In the genomic region with DNA sequence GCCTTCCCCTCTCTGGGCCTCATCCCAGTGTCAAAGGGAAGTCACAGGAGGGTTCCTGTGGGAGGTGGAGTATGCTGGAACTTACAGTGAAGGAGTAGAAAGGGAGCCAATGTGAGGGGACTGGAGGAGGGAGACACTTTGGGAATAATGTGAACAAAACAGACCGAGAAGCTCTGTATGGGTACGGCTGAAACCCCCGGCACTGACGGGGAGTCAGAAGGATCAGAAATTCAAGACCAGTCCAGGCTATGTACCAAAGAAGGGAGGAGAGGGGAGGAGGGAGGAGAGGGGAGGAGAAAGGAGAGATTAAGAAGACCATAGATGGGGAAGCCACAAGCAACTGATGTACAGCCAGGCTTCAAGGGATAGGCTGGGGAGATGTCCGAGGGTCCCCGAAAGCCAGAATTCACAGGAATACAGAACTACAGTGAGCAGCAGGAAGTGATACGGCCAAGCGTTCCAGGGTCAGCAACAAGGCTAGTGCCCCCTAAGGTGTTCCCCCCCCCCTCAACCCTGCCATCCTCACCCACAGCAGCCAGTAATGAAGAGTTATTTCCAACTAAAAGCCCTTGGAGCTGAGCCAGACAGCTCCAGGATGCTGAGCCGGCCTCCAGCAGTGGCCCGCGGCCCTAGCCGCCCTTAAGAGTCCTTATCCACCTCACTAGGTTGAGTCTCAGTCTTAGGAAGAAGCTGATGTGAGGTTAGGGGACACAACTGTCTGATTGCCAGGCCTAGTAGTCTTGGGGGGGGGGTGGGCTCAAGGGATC, we compare ENCODE assay signal across 17 mouse cellular contexts. TPM values are rescaled to one million over a fixed set of nuclear protein-coding genes. Genes with fewer than 3 reads are reported as not detected.
DNase-seq lines count a peak whose midpoint lies in the region; ATAC-seq and TF ChIP-seq lines count a peak whose summit lies in the region.
"Had no signal": no experiment of that assay in that cellular context is flagged by ENCODE, and none has a peak within 500 bp of the region (broad histone marks: within the 10 kb centered on the region; RNA-seq: fewer than 3 reads in every experiment).

No protein-coding gene starts in this region.

- WGBS in intestine, embryonic 15.5 days = 72% methylated on average over 12 of the region's 12 CpGs

- H3K27me3 ChIP-seq in intestine, embryonic 15.5 days (replicated peaks) = no peaks in the 10 kb centered on the region
- H3K27me3 ChIP-seq: embryonic facial prominence, embryonic 13.5 days had no signal

- H3K27ac ChIP-seq in layer of hippocampus, adult 2 months = peak overlapping the region; percentile 87
- H3K27ac ChIP-seq in intestine, embryonic 15.5 days = no peak overlapping the region
- H3K27ac ChIP-seq: embryonic facial prominence, embryonic 13.5 days; macrophage; stomach, postnatal 0 days had no signal

- H3K4me3 ChIP-seq in layer of hippocampus, adult 2 months = peak overlapping the region; percentile 55
- no peak overlapping the region for H3K4me3 ChIP-seq in intestine, embryonic 15.5 days (replicated peaks)
- H3K4me3 ChIP-seq: embryonic facial prominence, embryonic 13.5 days had no signal

- no peak for ATAC-seq in intestine, embryonic 15.5 days
- ATAC-seq: liver, postnatal 0 days had no signal

- no peaks in the 10 kb centered on the region; the same call in 1 of the 2 replicates for H3K4me1 ChIP-seq in intestine, embryonic 15.5 days (replicated peaks)

- TF ChIP-seq CTCF in layer of hippocampus, adult 2 months (conservative IDR thresholded peaks at IDR 0.05) = no peak

- no peak overlapping the region for H3K4me2 ChIP-seq in intestine, embryonic 15.5 days (replicated peaks)
- H3K4me2 ChIP-seq: embryonic facial prominence, embryonic 13.5 days had no signal

- H3K9me3 ChIP-seq in intestine, embryonic 15.5 days = no peaks in the 10 kb centered on the region
- H3K9me3 ChIP-seq: embryonic facial prominence, embryonic 13.5 days had no signal

- no peaks in the 10 kb centered on the region for H3K36me3 ChIP-seq in intestine, embryonic 15.5 days
- H3K36me3 ChIP-seq: embryonic facial prominence, embryonic 13.5 days had no signal

- peak; percentile 10 to 32 for DNase-seq in adrenal gland, adult (ENCODE audit: inconsistent age in 2 of 2, low spot score in 1 of 2)
- DNase-seq in adrenal gland, postnatal 4 days (ENCODE audit: low spot score in 2 of 2) = no peak
- no peak for DNase-seq in layer of hippocampus, adult 2 months (ENCODE audit: low spot score in 2 of 2)
- DNase-seq in layer of hippocampus, postnatal 25 days (ENCODE audit: extremely low spot score in 1 of 2, low spot score in 1 of 2) = no peak
- DNase-seq in MN1 (ENCODE audit: low spot score) = peak; percentile 86
- peak; percentile 71 for DNase-seq in cerebellum, adult 9-11 months
- no peak for DNase-seq in embryo, embryonic 9.5 days (ENCODE audit: extremely low spot score)
- DNase-seq: adrenal gland, postnatal 36 days; gastrocnemius, postnatal 14 days; heart, postnatal 14 days; liver, postnatal 0 days; thymus, postnatal 25 days had no signal

- no peak overlapping the region for H3K9ac ChIP-seq in intestine, embryonic 15.5 days
- H3K9ac ChIP-seq: embryonic facial prominence, embryonic 13.5 days; liver, postnatal 0 days had no signal

RNA-seq across cellular contexts. Expression of a gene that starts 0.8 kb away (rescaled TPM):
- 10 to 100 TPM; 28.9 to 30.7 TPM for total RNA-seq in adrenal gland, postnatal 4 days (2021)
- total RNA-seq in layer of hippocampus, adult 2 months (2021) = 10 to 100 TPM; 54.0 to 57.7 TPM
- 10 to 100 TPM; 52.4 to 60.0 TPM for total RNA-seq in layer of hippocampus, postnatal 25 days (2021)
- 6.3 and 8.4 TPM in 2 replicates for polyA plus RNA-seq in intestine, embryonic 15.5 days (2015; fragmentation: Nextera tagmentation; extraction: Ambion mirVana)
- total RNA-seq: CH12.LX had no signal
- polyA plus RNA-seq: macrophage had no signal

Comparison
In these comparisons a context has a peak if more than half of its experiments do, and no peak if none do; other contexts are left out.
1. DNase-seq: peak in adrenal gland, adult (2 of 2), MN1 (single experiment) and cerebellum, adult 9-11 months (single experiment); none in adrenal gland, postnatal 4 days (0 of 2), layer of hippocampus, adult 2 months (0 of 2), layer of hippocampus, postnatal 25 days (0 of 2) and embryo, embryonic 9.5 days (single experiment).